Mouse (Mus musculus) stomach, adult 2 months (tissue): Measurements from ENCODE around the gene Zfp36l2. TPM values are rescaled to one million over a fixed set of nuclear protein-coding genes. Genes with fewer than 3 reads are reported as not detected.

Experiments used
- polyA plus RNA-seq: library from polyadenylated mRNA; depleted of rRNA; stranded (reverse); fragments of >200 nt; gene quantifications from 2 replicates; pipeline ENCODE4 v1.2.3, GENCODE M21; 2012; rRNA removed

Gene Zfp36l2
- polyA plus RNA-seq, result 76.8 and 140 TPM in 2 replicates

GRCm38 (mm10) chr17:84187727-84188373 is at the start of gene Zfp36l2:
Gene Zfp36l2, minus strand, starts transcription at chr17:84187947.

